Mouse (Mus musculus) limb, embryonic 11.5 days (tissue): ENCODE results near the gene Wipf3. TPM values are rescaled to one million over a fixed set of nuclear protein-coding genes. Genes with fewer than 3 reads are reported as not detected.

ENCODE experiments used
- ATAC-seq: fragments of 200-750 bp; cut with Nextera tagmentation; 2 replicates; pipeline ENCODE4 v1.8.0; 2017; ENCODE audit warnings: low read depth; ENCODE audit not compliant: insufficient number of reproducible peaks, low FRiP score, low TSS enrichment
- DNase-seq: peaks from one replicate; pipeline ENCODE4 v3.0.0-alpha.2; 2015; ENCODE audit warnings: low spot score
- H3K27ac ChIP-seq: fragments of 300-500 bp; sonication (generic); replicated peaks from 2 replicates; pipeline ENCODE4 v1.5.1; 2014; ENCODE audit warnings: low read depth, mild to moderate bottlenecking, low read length
- H3K27me3 ChIP-seq: fragments of 300-500 bp; sonication (generic); 2 replicates; pipeline ENCODE4 v1.6.1; 2014; ENCODE audit warnings: mild to moderate bottlenecking, low read length, mixed read lengths; ENCODE audit not compliant: control insufficient read depth, insufficient read depth
- H3K36me3 ChIP-seq: fragments of 300-500 bp; sonication (generic); 2 replicates; pipeline ENCODE4 v1.6.1; 2014; ENCODE audit warnings: mild to moderate bottlenecking, low read length, moderate library complexity, mixed read lengths; ENCODE audit not compliant: control insufficient read depth, insufficient read depth
- H3K4me1 ChIP-seq: fragments of 300-500 bp; sonication (generic); 2 replicates; pipeline ENCODE4 v1.6.1; 2014; ENCODE audit warnings: low read length, mixed read lengths; ENCODE audit not compliant: control insufficient read depth, insufficient read depth
- H3K4me2 ChIP-seq: fragments of 300-500 bp; sonication (generic); 2 replicates; pipeline ENCODE4 v1.6.1; 2014; ENCODE audit warnings: low read depth, mild to moderate bottlenecking, moderate library complexity; ENCODE audit not compliant: severe bottlenecking
- H3K4me3 ChIP-seq: fragments of 300-500 bp; sonication (generic); 2 replicates; pipeline ENCODE4 v1.5.1; 2014; ENCODE audit warnings: low read depth, low read length
- H3K9ac ChIP-seq: fragments of 300-500 bp; sonication (generic); 2 replicates; pipeline ENCODE4 v1.6.1; 2014; ENCODE audit warnings: mild to moderate bottlenecking, low read length
- H3K9me3 ChIP-seq: fragments of 300-500 bp; sonication (generic); 2 replicates; pipeline ENCODE4 v1.6.1; 2016; ENCODE audit warnings: low read length; ENCODE audit not compliant: control insufficient read depth
- WGBS: fragments of 180-500 bp; shearing (Covaris S2); extraction: QIAGEN DNeasy Blood & Tissue Kit; methylation state at CpG from one replicate; pipeline ENCODE4 v1.1.7; 2014; 5-methylcytosine and 5-hydroxymethylcytosine counted together
- polyA plus RNA-seq: library from polyadenylated mRNA; unstranded; fragments of >200 nt; fragmentation: Nextera tagmentation; extraction: Ambion mirVana; gene quantifications from 2 replicates; pipeline ENCODE4 v1.2.1, GENCODE M21; 2014

Wipf3 gene
- polyA plus RNA-seq, 1 experiment from 2014 or later, result 0.95 TPM

DNA sequence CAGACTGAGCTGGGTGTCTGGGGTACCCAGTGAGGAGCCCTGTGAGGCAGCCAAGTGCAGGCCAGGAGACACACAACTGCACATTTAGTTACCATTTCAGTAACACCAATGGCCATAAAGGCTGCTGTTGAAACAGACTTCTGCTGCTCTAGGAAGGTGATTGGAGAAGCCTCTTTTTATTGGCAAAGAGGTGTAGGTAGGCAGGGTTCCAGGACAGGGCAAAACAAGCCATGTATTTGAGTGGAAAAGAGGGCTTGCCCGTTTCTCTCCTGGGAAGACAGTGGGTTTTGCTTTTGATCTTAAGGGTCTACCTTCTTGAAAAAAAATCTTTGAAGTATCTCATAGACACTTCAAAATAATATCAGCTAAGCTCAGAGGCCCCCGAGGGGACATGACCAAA, 82.9 kb downstream of the Wipf3 start:
- H3K9me3 ChIP-seq, result no peaks in the 10 kb centered on the region
- no peaks in the 10 kb centered on the region for H3K27me3 ChIP-seq
- no peak overlapping the region for H3K4me2 ChIP-seq
- WGBS, result 74% methylated on average over 2 of the region's 2 CpGs
- H3K4me1 ChIP-seq, result peaks cover 16% of the 10 kb centered on the region
- no peak overlapping the region for H3K4me3 ChIP-seq
- H3K27ac ChIP-seq, result no peak overlapping the region
- H3K36me3 ChIP-seq, result no peaks in the 10 kb centered on the region
- DNase-seq (no peak), ATAC-seq (no peak)
- H3K9ac ChIP-seq, result no peak overlapping the region

DNA sequence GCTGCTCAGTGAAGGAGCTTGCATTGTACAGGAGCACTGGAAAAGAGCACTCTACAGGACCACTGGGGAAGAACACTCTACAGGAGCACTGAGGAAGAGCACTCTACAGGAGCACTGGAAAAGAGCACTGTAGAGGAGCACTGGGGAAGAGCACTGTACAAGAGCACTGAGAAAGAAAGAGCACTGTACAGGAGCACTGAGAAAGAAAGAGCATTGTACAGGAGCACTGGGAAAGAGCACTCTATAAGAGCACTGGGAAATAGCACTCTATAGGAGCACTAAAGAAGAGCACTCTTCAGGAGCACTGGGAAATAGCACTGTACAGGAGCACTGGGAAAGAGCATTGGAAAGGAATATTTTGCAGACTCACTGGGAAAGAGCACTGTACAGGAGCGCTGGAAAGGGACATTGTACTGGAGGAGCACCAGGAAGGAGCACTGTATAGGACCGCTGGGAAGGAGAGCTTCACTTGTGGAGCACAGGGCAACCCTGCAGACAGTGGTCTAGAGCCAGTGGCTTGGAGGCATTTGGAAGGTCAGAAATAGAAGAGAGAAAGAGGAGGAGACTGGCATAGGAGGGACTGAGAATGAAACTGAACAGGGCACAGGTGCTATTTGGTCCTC, 87.2 kb downstream of the Wipf3 start:
- Histone ChIP-seq H3K27ac (no peak overlapping the region), H3K27me3 (no peaks in the 10 kb centered on the region), H3K4me3 (no peak overlapping the region), H3K36me3 (no peaks in the 10 kb centered on the region), H3K9ac (no peak overlapping the region), H3K4me2 (no peak overlapping the region), H3K4me1 (no peaks in the 10 kb centered on the region), H3K9me3 (no peaks in the 10 kb centered on the region)
- WGBS, result 84% methylated on average over 2 of the region's 2 CpGs
- no peak for ATAC-seq
- DNase-seq, result no peak

DNA sequence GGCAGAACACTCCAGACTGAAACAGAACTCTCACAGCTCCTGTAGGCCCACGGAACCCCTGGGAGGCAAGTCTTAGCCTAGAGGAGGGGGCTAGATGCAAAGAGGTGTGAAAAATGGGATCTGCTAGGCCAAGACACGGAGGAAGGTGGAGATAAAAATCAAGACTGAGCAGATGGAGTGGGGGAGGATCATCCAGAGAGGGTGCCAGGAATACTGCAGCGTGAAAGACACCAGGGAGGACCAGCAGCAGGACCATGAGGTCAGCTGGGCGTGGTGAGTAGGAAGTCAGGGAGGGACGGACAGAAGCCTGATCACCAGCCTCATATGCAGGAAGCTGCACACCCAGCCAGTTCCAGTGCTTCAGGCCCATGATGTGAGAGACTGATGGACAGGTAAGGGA, 89.4 kb downstream of the Wipf3 start:
- Histone ChIP-seq H3K27ac (no peak overlapping the region), H3K4me3 (no peak overlapping the region)
- no peak for ATAC-seq

DNA sequence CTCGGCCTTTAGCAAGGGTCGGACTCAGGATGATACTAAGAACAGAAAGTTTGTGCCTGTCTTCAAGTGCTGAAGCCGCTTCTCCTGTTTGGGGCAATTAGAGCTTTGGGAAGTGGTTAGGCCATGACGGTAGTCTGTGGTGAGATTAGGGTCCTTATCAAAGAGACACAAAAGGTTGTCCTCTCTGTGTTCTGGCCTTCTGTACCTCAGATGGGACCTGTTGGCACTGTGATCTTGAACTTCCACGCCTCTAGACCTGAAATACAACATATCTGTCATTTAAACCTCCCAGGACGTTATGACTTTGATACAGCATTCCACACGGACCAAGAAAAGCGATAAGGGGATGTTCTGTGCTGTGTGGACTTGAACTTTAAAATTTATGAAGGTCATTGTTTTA, 99.3 kb downstream of the Wipf3 start:
- DNase-seq (no peak), ATAC-seq (no peak)
- Histone ChIP-seq H3K9ac (no peak overlapping the region), H3K9me3 (no peaks in the 10 kb centered on the region), H3K27me3 (no peaks in the 10 kb centered on the region), H3K4me2 (no peak overlapping the region), H3K27ac (no peak overlapping the region), H3K4me1 (no peaks in the 10 kb centered on the region), H3K4me3 (no peak overlapping the region), H3K36me3 (no peaks in the 10 kb centered on the region)
- WGBS, result 85% methylated on average over 8 of the region's 8 CpGs

More for the DNA sequence above, 89.4 kb downstream of the Wipf3 start:
- DNase-seq, result no peak
- Histone ChIP-seq H3K9me3 (no peaks in the 10 kb centered on the region), H3K27me3 (no peaks in the 10 kb centered on the region), H3K4me2 (no peak overlapping the region), H3K36me3 (no peaks in the 10 kb centered on the region), H3K9ac (no peak overlapping the region), H3K4me1 (no peaks in the 10 kb centered on the region)
- 63% methylated on average over 5 of the region's 5 CpGs for WGBS

DNA sequence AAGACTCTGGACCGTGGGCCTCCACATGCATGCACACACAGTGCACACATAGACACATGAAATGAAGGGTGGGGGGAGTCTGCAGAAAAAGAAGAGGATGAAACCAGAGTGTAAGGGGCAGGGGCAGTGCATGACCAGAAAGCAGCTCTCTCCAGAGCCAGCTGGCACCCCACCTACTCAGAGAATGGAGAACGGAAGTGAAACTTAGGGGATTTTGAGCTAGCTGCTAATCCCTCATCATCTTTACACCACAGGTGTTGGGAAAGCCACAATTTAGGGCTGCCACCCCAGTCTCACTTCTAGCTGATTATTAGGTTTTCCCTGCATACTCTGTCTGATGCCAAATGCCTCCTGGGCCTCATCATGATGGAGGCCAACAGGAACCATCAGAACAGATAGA, 100.8 kb downstream of the Wipf3 start:
- no peak overlapping the region for H3K27ac ChIP-seq
- H3K4me1 ChIP-seq, result no peaks in the 10 kb centered on the region
- no peaks in the 10 kb centered on the region for H3K9me3 ChIP-seq
- no peak overlapping the region for H3K9ac ChIP-seq
- no peaks in the 10 kb centered on the region for H3K36me3 ChIP-seq
- H3K4me2 ChIP-seq, result no peak overlapping the region
- DNase-seq, result no peak
- H3K4me3 ChIP-seq, result no peak overlapping the region
- WGBS, result 83% methylated on average over 2 of the region's 2 CpGs
- no peak for ATAC-seq
- no peaks in the 10 kb centered on the region for H3K27me3 ChIP-seq

DNA sequence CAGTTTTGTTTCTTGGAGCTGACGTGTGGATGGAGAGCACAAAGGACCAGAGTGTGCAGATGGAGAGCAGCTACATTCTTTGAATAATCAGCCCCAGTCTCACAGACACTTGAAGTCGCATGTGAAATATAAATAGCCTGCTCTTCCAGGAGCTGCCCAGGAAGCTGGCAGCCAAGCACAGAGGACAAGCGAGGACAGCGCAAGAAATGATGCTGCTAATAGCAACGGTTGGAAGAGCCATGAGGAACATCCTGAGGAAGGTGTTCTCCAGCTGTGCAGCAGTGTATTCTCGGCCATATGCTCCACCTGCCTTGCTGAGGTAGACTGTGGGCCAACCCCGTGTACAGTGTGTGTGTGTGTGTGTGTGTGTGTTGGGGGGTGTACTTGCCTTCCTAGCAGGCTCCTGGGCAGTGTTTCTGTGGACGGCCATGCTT, 101.7 kb downstream of the Wipf3 start:
- Histone ChIP-seq H3K27ac (no peak overlapping the region), H3K4me2 (no peak overlapping the region), H3K27me3 (no peaks in the 10 kb centered on the region), H3K4me3 (no peak overlapping the region), H3K9ac (no peak overlapping the region), H3K9me3 (no peaks in the 10 kb centered on the region), H3K36me3 (no peaks in the 10 kb centered on the region), H3K4me1 (no peaks in the 10 kb centered on the region)
- DNase-seq, result no peak
- WGBS, result 78% methylated on average over 8 of the region's 8 CpGs
- ATAC-seq, result no peak

DNA sequence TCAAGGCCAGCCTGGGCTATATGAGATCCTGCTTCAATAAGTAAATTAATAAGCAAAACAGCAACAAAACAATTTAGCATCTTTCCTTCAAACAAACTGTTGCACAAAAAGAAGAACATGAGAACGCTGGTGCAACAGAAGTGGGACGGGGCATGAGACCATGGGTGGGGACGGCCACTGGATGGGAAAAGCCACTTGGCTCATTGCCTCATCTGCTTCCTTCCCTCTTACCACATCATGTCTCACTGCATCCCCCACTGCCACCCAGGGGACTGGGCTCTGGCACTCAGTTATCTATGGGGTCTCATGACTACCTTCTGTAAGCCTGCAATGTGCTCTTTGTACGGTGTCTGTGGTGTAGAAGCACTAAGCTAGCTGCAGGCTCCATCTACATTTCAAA, 106.1 kb downstream of the Wipf3 start:
- DNase-seq (no peak), ATAC-seq (no peak)
- no peaks in the 10 kb centered on the region for H3K4me1 ChIP-seq
- H3K36me3 ChIP-seq, result no peaks in the 10 kb centered on the region
- 86% methylated on average over 4 of the region's 4 CpGs for whole genome bisulfite sequencing
- no peaks in the 10 kb centered on the region for H3K27me3 ChIP-seq
- H3K4me3 ChIP-seq, result no peak overlapping the region
- H3K4me2 ChIP-seq, result no peak overlapping the region
- no peak overlapping the region for H3K9ac ChIP-seq
- H3K9me3 ChIP-seq, result no peaks in the 10 kb centered on the region
- no peak overlapping the region for H3K27ac ChIP-seq

DNA sequence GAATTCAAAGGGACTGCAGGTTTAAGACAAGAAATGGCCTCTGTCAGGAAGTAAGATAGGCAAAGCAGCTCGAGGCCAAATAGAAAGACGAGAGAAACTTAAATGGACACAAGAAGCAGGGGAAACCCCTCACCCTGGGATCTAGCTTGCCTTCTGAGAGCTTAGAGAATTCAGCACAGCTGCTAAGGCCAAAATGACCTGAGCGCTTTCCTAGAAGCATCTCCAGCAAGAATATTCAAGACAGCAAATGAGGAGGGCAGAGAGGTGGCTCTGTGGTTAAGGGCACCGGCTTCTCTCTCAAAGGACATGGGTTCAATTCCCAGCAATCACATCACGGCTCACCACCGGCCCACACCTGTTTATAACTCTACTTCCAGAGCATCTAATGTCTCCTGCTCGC, 107.7 kb downstream of the Wipf3 start:
- no peak for ATAC-seq
- no peak for DNase-seq
- Histone ChIP-seq H3K4me1 (no peaks in the 10 kb centered on the region), H3K9me3 (no peaks in the 10 kb centered on the region), H3K27ac (no peak overlapping the region), H3K4me3 (no peak overlapping the region), H3K9ac (no peak overlapping the region), H3K27me3 (no peaks in the 10 kb centered on the region), H3K36me3 (no peaks in the 10 kb centered on the region), H3K4me2 (no peak overlapping the region)
- WGBS, result 78% methylated on average over 7 of the region's 7 CpGs

DNA sequence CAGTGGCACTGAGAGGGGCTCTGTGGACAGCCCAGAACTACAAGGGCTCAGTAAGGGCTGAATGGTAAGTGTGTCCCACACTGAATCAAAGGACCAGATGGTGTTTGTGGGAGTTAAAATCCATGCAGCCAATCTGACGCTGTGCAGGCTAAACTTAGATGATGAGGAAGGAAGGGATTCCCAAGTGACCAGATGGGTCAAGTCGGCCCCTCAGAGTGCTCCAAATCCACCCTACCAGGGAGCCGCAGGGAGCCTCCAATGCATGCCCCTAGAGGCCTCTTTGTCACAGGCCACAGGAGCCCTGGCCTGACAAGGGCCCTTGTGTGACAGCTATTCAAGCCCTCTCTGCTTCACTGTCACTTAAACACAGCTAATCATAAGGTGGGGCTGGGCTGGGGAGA, 109.4 kb downstream of the Wipf3 start:
- Histone ChIP-seq H3K4me3 (no peak overlapping the region), H3K9me3 (no peaks in the 10 kb centered on the region), H3K36me3 (no peaks in the 10 kb centered on the region), H3K4me2 (no peak overlapping the region), H3K4me1 (no peaks in the 10 kb centered on the region), H3K9ac (no peak overlapping the region), H3K27me3 (no peaks in the 10 kb centered on the region), H3K27ac (no peak overlapping the region)
- ATAC-seq (no peak), DNase-seq (no peak)
- WGBS, result 45% methylated on average over 3 of the region's 3 CpGs
